Mouse (Mus musculus): ENCODE data around the gene Sh2d4b. TPM values are rescaled to one million over a fixed set of nuclear protein-coding genes. Genes with fewer than 3 reads are reported as not detected.

The Sh2d4b gene
- polyA plus RNA-seq, 1 experiment from 2014 or later = 0.79 TPM

- ATAC-seq (ENCODE audit: insufficient read depth) (no peak), DNase-seq (no peak)
- Histone ChIP-seq H3K4me1 (ENCODE audit: insufficient read depth) (peaks cover 17% of the 10 kb centered on the region; the same call in 1 of the 2 replicates), H3K27ac (ENCODE audit: low read depth) (no peak overlapping the region), H3K27me3 (ENCODE audit: insufficient read depth, low read length) (no peaks in the 10 kb centered on the region), H3K4me3 (ENCODE audit: low read depth, low read length) (no peak overlapping the region), H3K4me2 (no peak overlapping the region), H3K9ac (no peak overlapping the region), H3K36me3 (ENCODE audit: insufficient read depth) (0 out of 2 replicates have a peak, but pooled peaks cover 5% of the 10 kb centered on the region), H3K9me3 (ENCODE audit: low read depth, low read length) (no peaks in the 10 kb centered on the region)
- WGBS = 79% methylated on average over 9 of the region's 9 CpGs
- no peak for TF ChIP-seq CTCF (IDR thresholded peaks at IDR 0.05; ENCODE audit: low read depth)
Observed at GRCm38 (mm10) chr14:40932225-40932624, 39.2 kb upstream of the Sh2d4b start.

GRCm38 (mm10) chr14:40931115-40931829 lies 38.2 kb upstream of the Sh2d4b start:
- H3K4me2 ChIP-seq = no peak overlapping the region
- H3K27ac ChIP-seq (ENCODE audit: low read depth) = peak overlapping the region; percentile 67
- WGBS = 51% methylated on average over 3 of the region's 3 CpGs
- no peak for TF ChIP-seq CTCF (IDR thresholded peaks at IDR 0.05; ENCODE audit: low read depth)
- DNase-seq (no peak), ATAC-seq (ENCODE audit: insufficient read depth) (peak; percentile 39; the same call in 1 of the 2 replicates)
- H3K36me3 ChIP-seq (ENCODE audit: insufficient read depth) = 0 out of 2 replicates have a peak, but pooled peaks cover 5% of the 10 kb centered on the region
- H3K4me1 ChIP-seq (ENCODE audit: insufficient read depth) = peaks cover 17% of the 10 kb centered on the region; the same call in 1 of the 2 replicates
- no peaks in the 10 kb centered on the region for H3K9me3 ChIP-seq (ENCODE audit: low read depth, low read length)
- no peak overlapping the region for H3K4me3 ChIP-seq (ENCODE audit: low read depth, low read length)
- H3K27me3 ChIP-seq (ENCODE audit: insufficient read depth, low read length) = no peaks in the 10 kb centered on the region
- H3K9ac ChIP-seq = no peak overlapping the region

GRCm38 (mm10) chr14:40929943-40930342 lies 36.9 kb upstream of the Sh2d4b start:
- no peak for TF ChIP-seq CTCF (IDR thresholded peaks at IDR 0.05; ENCODE audit: low read depth)
- Histone ChIP-seq H3K4me2 (no peak overlapping the region), H3K27ac (ENCODE audit: low read depth) (no peak overlapping the region), H3K4me1 (ENCODE audit: insufficient read depth) (peaks cover 14% of the 10 kb centered on the region; the same call in 1 of the 2 replicates), H3K9ac (no peak overlapping the region), H3K27me3 (ENCODE audit: insufficient read depth, low read length) (no peaks in the 10 kb centered on the region), H3K9me3 (ENCODE audit: low read depth, low read length) (no peaks in the 10 kb centered on the region), H3K36me3 (ENCODE audit: insufficient read depth) (0 out of 2 replicates have a peak, but pooled peaks cover 5% of the 10 kb centered on the region), H3K4me3 (ENCODE audit: low read depth, low read length) (no peak overlapping the region)
- no peak for DNase-seq
- no peak for ATAC-seq (ENCODE audit: insufficient read depth)
- 76% methylated on average over 2 of the region's 2 CpGs for WGBS

GRCm38 (mm10) chr14:40928897-40929296 lies 35.8 kb upstream of the Sh2d4b start:
- no peaks in the 10 kb centered on the region for H3K27me3 ChIP-seq (ENCODE audit: insufficient read depth, low read length)
- no peaks in the 10 kb centered on the region for H3K9me3 ChIP-seq (ENCODE audit: low read depth, low read length)
- peaks cover 18% of the 10 kb centered on the region; the same call in 1 of the 2 replicates for H3K4me1 ChIP-seq (ENCODE audit: insufficient read depth)
- ATAC-seq (ENCODE audit: insufficient read depth) = no peak
- no peak overlapping the region for H3K4me2 ChIP-seq
- no peak overlapping the region for H3K27ac ChIP-seq (ENCODE audit: low read depth)
- DNase-seq = no peak
- no peak overlapping the region for H3K4me3 ChIP-seq (ENCODE audit: low read depth, low read length)
- TF ChIP-seq CTCF (IDR thresholded peaks at IDR 0.05; ENCODE audit: low read depth) = no peak
- 83% methylated on average over 5 of the region's 5 CpGs for WGBS
- H3K36me3 ChIP-seq (ENCODE audit: insufficient read depth) = 0 out of 2 replicates have a peak, but pooled peaks cover 5% of the 10 kb centered on the region
- H3K9ac ChIP-seq = no peak overlapping the region

GRCm38 (mm10) chr14:40927041-40927440 lies 34.0 kb upstream of the Sh2d4b start:
- no peak for DNase-seq

GRCm38 (mm10) chr14:40924378-40925113 lies 31.5 kb upstream of the Sh2d4b start:
- WGBS = 39% methylated on average over 10 of the region's 10 CpGs
- H3K4me2 ChIP-seq = no peak overlapping the region
- peak; percentile 60 for DNase-seq
- H3K4me1 ChIP-seq (ENCODE audit: insufficient read depth) = 0 out of 2 replicates have a peak, but pooled peaks cover 4% of the 10 kb centered on the region
- peak; percentile 55; the same call in 1 of the 2 replicates for ATAC-seq (ENCODE audit: insufficient read depth)
- H3K36me3 ChIP-seq (ENCODE audit: insufficient read depth) = peaks cover 8% of the 10 kb centered on the region; the same call in 1 of the 2 replicates
- H3K27ac ChIP-seq (ENCODE audit: low read depth) = peak overlapping the region; percentile 65; the same call in 1 of the 2 replicates
- no peaks in the 10 kb centered on the region for H3K27me3 ChIP-seq (ENCODE audit: insufficient read depth, low read length)
- H3K9ac ChIP-seq = no peak overlapping the region
- no peaks in the 10 kb centered on the region for H3K9me3 ChIP-seq (ENCODE audit: low read depth, low read length)
- TF ChIP-seq CTCF (IDR thresholded peaks at IDR 0.05; ENCODE audit: low read depth) = no peak
- H3K4me3 ChIP-seq (ENCODE audit: low read depth, low read length) = no peak overlapping the region

More at GRCm38 (mm10) chr14:40927041-40927440, 34.0 kb upstream of the Sh2d4b start:
- WGBS = 47% methylated on average over 2 of the region's 2 CpGs
- TF ChIP-seq CTCF (IDR thresholded peaks at IDR 0.05; ENCODE audit: low read depth) = no peak
- peaks cover 15% of the 10 kb centered on the region; the same call in 1 of the 2 replicates for H3K4me1 ChIP-seq (ENCODE audit: insufficient read depth)
- 0 out of 2 replicates have a peak, but pooled peaks have one; percentile 42 for ATAC-seq (ENCODE audit: insufficient read depth)
- H3K9ac ChIP-seq = no peak overlapping the region
- no peak overlapping the region for H3K4me2 ChIP-seq
- no peak overlapping the region for H3K27ac ChIP-seq (ENCODE audit: low read depth)
- no peaks in the 10 kb centered on the region for H3K27me3 ChIP-seq (ENCODE audit: insufficient read depth, low read length)
- H3K9me3 ChIP-seq (ENCODE audit: low read depth, low read length) = no peaks in the 10 kb centered on the region
- H3K4me3 ChIP-seq (ENCODE audit: low read depth, low read length) = no peak overlapping the region
- H3K36me3 ChIP-seq (ENCODE audit: insufficient read depth) = peaks cover 8% of the 10 kb centered on the region; the same call in 1 of the 2 replicates
